Mouse (Mus musculus) yolk sac, embryonic 10.5 days (tissue): Measurements from ENCODE around the gene Pdpr.
"Not testable (repeated sequence)": the region's sequence is repeated elsewhere in the genome, so short reads cannot be mapped to it uniquely, and the experiment has no call there.

Source experiments
- DNase-seq: peaks from one replicate; pipeline ENCODE4 v3.0.0-alpha.2; 2017; ENCODE audit warnings: low spot score

Pdpr gene

GRCm38 (mm10) chr8:111093865-111094718 is at the start of gene Pdpr:
TSS of gene Pdpr (plus strand) at chr8:111094630.
- peak; percentile 92 for DNase-seq

GRCm38 (mm10) chr8:111048694-111049093 is 45.7 kb upstream of the Pdpr start:
- DNase-seq, result no peak

- DNase-seq, result no peak
These were observed 45.3 kb upstream of the Pdpr start for GRCm38 (mm10) chr8:111049106-111049505.

- no peak for DNase-seq
These were observed 40.5 kb upstream of the Pdpr start for GRCm38 (mm10) chr8:111053827-111054518.

- DNase-seq, result no peak
These were observed 39.3 kb upstream of the Pdpr start for GRCm38 (mm10) chr8:111055031-111055634.

GRCm38 (mm10) chr8:111055661-111056060 is 38.8 kb upstream of the Pdpr start:
- peak; percentile 25 for DNase-seq

GRCm38 (mm10) chr8:111056158-111056663 is 38.2 kb upstream of the Pdpr start, which contains the start of gene Exosc6:
TSS of gene Exosc6 (plus strand) at chr8:111056339.
- DNase-seq, result peak; percentile 91

GRCm38 (mm10) chr8:111056691-111057293 is 37.6 kb upstream of the Pdpr start:
- no peak for DNase-seq

GRCm38 (mm10) chr8:111058946-111059572 is 35.4 kb upstream of the Pdpr start:
- no peak for DNase-seq

- no peak for DNase-seq
These were observed 32.8 kb upstream of the Pdpr start for GRCm38 (mm10) chr8:111061688-111062071.

- DNase-seq, result peak; percentile 91
These were observed 32.2 kb upstream of the Pdpr start for GRCm38 (mm10) chr8:111062072-111062757.

- no peak for DNase-seq
These were observed 31.5 kb upstream of the Pdpr start for GRCm38 (mm10) chr8:111062893-111063292.

GRCm38 (mm10) chr8:111066308-111066707 is 28.1 kb upstream of the Pdpr start:
- DNase-seq, result no peak

GRCm38 (mm10) chr8:111067439-111067838 is 27.0 kb upstream of the Pdpr start:
- DNase-seq, result no peak

GRCm38 (mm10) chr8:111068660-111069059 is 25.8 kb upstream of the Pdpr start:
- DNase-seq, result not testable (repeated sequence)

- DNase-seq, result no peak
These were observed 18.5 kb upstream of the Pdpr start for GRCm38 (mm10) chr8:111075926-111076325.

- DNase-seq, result no peak
These were observed 15.0 kb upstream of the Pdpr start for GRCm38 (mm10) chr8:111079461-111079860.

- DNase-seq, result peak; percentile 47
These were observed 14.6 kb upstream of the Pdpr start for GRCm38 (mm10) chr8:111079861-111080271.

GRCm38 (mm10) chr8:111081580-111082258 is 12.7 kb upstream of the Pdpr start:
- no peak for DNase-seq

GRCm38 (mm10) chr8:111083936-111084335 is 10.5 kb upstream of the Pdpr start:
- DNase-seq, result not testable (repeated sequence)
